Mouse (Mus musculus): ENCODE measurements at regions not wholly inside any gene's neighbourhood (a gene's known extent, or its start where the extent isn't known, plus 50 kb on each side); places are given as distances from the start of the nearest gene placed in this dataset.

- no peak overlapping the region for H3K27ac ChIP-seq (ENCODE audit: control insufficient read depth, low read depth, low read length)
- no peaks in the 10 kb centered on the region for H3K79me2 ChIP-seq (ENCODE audit: control insufficient read depth, insufficient read depth, low read length, poor library complexity)
- no peaks in the 10 kb centered on the region for H3K9me3 ChIP-seq (replicated peaks; ENCODE audit: insufficient read depth, low read length)
- H3K27me3 ChIP-seq (ENCODE audit: control insufficient read depth in 1 of 2, insufficient read depth in 2 of 2, low read length in 2 of 2), result no peaks in the 10 kb centered on the region
- no peak overlapping the region for H3K9ac ChIP-seq (ENCODE audit: control insufficient read depth, low read depth, low read length, poor library complexity, severe bottlenecking)
- DNase-seq (ENCODE audit: low read depth, low spot score), result no peak
- no peaks in the 10 kb centered on the region for H3K4me1 ChIP-seq (ENCODE audit: control insufficient read depth in 1 of 2, insufficient read depth in 2 of 2, low read length in 2 of 2)
- TF ChIP-seq MAZ (IDR thresholded peaks at IDR 0.05; ENCODE audit: low read depth, low read length), result no peak
- no peak for TF ChIP-seq TAL1 (IDR thresholded peaks at IDR 0.05; ENCODE audit: low read length)
- no peak for TF ChIP-seq USF2 (IDR thresholded peaks at IDR 0.05; ENCODE audit: borderline replicate concordance in 1 of 2, insufficient read depth in 1 of 2, low read depth in 1 of 2, low read length in 2 of 2)
- no peak for TF ChIP-seq MYC (IDR thresholded peaks at IDR 0.05; ENCODE audit: low read depth, low read length)
- no peak for TF ChIP-seq RCOR1 (IDR thresholded peaks at IDR 0.05; ENCODE audit: low read depth, low read length)
- no peak for TF ChIP-seq POLR2AphosphoS2 (IDR thresholded peaks at IDR 0.05; ENCODE audit: low read length)
- no peak for TF ChIP-seq ZC3H11A (IDR thresholded peaks at IDR 0.05; ENCODE audit: low read depth, low read length)
- TF ChIP-seq NELFE (IDR thresholded peaks at IDR 0.05; ENCODE audit: low read depth, low read length), result no peak
- no peak for TF ChIP-seq NRF1 (IDR thresholded peaks at IDR 0.05; ENCODE audit: insufficient read depth, low read depth, low read length, poor library complexity, severe bottlenecking)
- no peak for TF ChIP-seq USF1 (IDR thresholded peaks at IDR 0.05; ENCODE audit: low read depth, low read length)
- no peak for TF ChIP-seq CHD1 (IDR thresholded peaks at IDR 0.05; ENCODE audit: low read depth, low read length)
- TF ChIP-seq ZMIZ1 (IDR thresholded peaks at IDR 0.05; ENCODE audit: low read depth, low read length), result no peak
- TF ChIP-seq E2F4 (IDR thresholded peaks at IDR 0.05; ENCODE audit: borderline replicate concordance, low read depth, low read length), result no peak
- no peaks in the 10 kb centered on the region for H3K36me3 ChIP-seq (ENCODE audit: control insufficient read depth in 1 of 2, insufficient read depth in 2 of 2, low read length in 2 of 2)
- H3K4me3 ChIP-seq (ENCODE audit: control insufficient read depth in 1 of 2, insufficient read depth in 1 of 2, low read depth in 2 of 2, low read length in 2 of 2), result no peak overlapping the region
Observed at GRCm38 (mm10) chr11:35053613-35053950, 67.4 kb upstream of the Slit3 start.

GRCm38 (mm10) chr11:35052856-35053612 is 68.0 kb upstream of the Slit3 start:
- DNase-seq (ENCODE audit: low read depth, low spot score), result no peak
- no peak overlapping the region for H3K27ac ChIP-seq (ENCODE audit: control insufficient read depth, low read depth, low read length)
- TF ChIP-seq TCF12 (IDR thresholded peaks at IDR 0.05; ENCODE audit: low read depth, low read length) (no peak), GATA1 (IDR thresholded peaks at IDR 0.05; ENCODE audit: low read depth, low read length) (no peak), EP300 (IDR thresholded peaks at IDR 0.05; ENCODE audit: low read depth in 1 of 2, low read length in 2 of 2) (no peak), CHD1 (IDR thresholded peaks at IDR 0.05; ENCODE audit: low read depth, low read length) (no peak), RCOR1 (IDR thresholded peaks at IDR 0.05; ENCODE audit: low read depth, low read length) (no peak), HCFC1 (IDR thresholded peaks at IDR 0.05; ENCODE audit: low read depth, low read length) (no peak), MEF2A (IDR thresholded peaks at IDR 0.05; ENCODE audit: extremely low read depth, insufficient replicate concordance, low read depth, low read length, poor library complexity, severe bottlenecking) (no peak), SIN3A (IDR thresholded peaks at IDR 0.05; ENCODE audit: low read length) (no peak), RAD21 (IDR thresholded peaks at IDR 0.05; ENCODE audit: low read depth, low read length) (no peak), E2F4 (IDR thresholded peaks at IDR 0.05; ENCODE audit: borderline replicate concordance, low read depth, low read length) (no peak), MXI1 (IDR thresholded peaks at IDR 0.05; ENCODE audit: low read depth, low read length) (no peak), MAZ (IDR thresholded peaks at IDR 0.05; ENCODE audit: low read depth, low read length) (no peak), ZC3H11A (IDR thresholded peaks at IDR 0.05; ENCODE audit: low read depth, low read length) (no peak), UBTF (IDR thresholded peaks at IDR 0.05; ENCODE audit: borderline replicate concordance, insufficient read depth, low read depth, low read length) (no peak), CTCF (IDR thresholded peaks at IDR 0.05 in 2 of 3, conservative IDR thresholded peaks at IDR 0.05 in 1 of 3; ENCODE audit: control insufficient read depth in 1 of 3, insufficient read depth in 1 of 3, low read depth in 2 of 3, low read length in 3 of 3, poor library complexity in 1 of 3, severe bottlenecking in 1 of 3) (no peak), MAFK (IDR thresholded peaks at IDR 0.05; ENCODE audit: borderline replicate concordance, low read depth, low read length) (no peak), POLR2AphosphoS2 (IDR thresholded peaks at IDR 0.05; ENCODE audit: low read length) (no peak), ETS1 (IDR thresholded peaks at IDR 0.05; ENCODE audit: low read depth, low read length) (no peak), GABPA (IDR thresholded peaks at IDR 0.05; ENCODE audit: low read depth, low read length) (no peak)

More at GRCm38 (mm10) chr11:35052856-35053612, 68.0 kb upstream of the Slit3 start:
- Histone ChIP-seq H3K4me3 (ENCODE audit: control insufficient read depth in 1 of 2, insufficient read depth in 1 of 2, low read depth in 2 of 2, low read length in 2 of 2) (no peak overlapping the region), H3K4me1 (ENCODE audit: control insufficient read depth in 1 of 2, insufficient read depth in 2 of 2, low read length in 2 of 2) (no peaks in the 10 kb centered on the region), H3K36me3 (ENCODE audit: control insufficient read depth in 1 of 2, insufficient read depth in 2 of 2, low read length in 2 of 2) (no peaks in the 10 kb centered on the region), H3K9ac (ENCODE audit: control insufficient read depth, low read depth, low read length, poor library complexity, severe bottlenecking) (no peak overlapping the region), H3K79me2 (ENCODE audit: control insufficient read depth, insufficient read depth, low read length, poor library complexity) (no peaks in the 10 kb centered on the region), H3K27me3 (ENCODE audit: control insufficient read depth in 1 of 2, insufficient read depth in 2 of 2, low read length in 2 of 2) (no peaks in the 10 kb centered on the region), H3K9me3 (replicated peaks; ENCODE audit: insufficient read depth, low read length) (no peaks in the 10 kb centered on the region)
